8 mouse cellular contexts compared by ENCODE assay signal in the genomic region with DNA sequence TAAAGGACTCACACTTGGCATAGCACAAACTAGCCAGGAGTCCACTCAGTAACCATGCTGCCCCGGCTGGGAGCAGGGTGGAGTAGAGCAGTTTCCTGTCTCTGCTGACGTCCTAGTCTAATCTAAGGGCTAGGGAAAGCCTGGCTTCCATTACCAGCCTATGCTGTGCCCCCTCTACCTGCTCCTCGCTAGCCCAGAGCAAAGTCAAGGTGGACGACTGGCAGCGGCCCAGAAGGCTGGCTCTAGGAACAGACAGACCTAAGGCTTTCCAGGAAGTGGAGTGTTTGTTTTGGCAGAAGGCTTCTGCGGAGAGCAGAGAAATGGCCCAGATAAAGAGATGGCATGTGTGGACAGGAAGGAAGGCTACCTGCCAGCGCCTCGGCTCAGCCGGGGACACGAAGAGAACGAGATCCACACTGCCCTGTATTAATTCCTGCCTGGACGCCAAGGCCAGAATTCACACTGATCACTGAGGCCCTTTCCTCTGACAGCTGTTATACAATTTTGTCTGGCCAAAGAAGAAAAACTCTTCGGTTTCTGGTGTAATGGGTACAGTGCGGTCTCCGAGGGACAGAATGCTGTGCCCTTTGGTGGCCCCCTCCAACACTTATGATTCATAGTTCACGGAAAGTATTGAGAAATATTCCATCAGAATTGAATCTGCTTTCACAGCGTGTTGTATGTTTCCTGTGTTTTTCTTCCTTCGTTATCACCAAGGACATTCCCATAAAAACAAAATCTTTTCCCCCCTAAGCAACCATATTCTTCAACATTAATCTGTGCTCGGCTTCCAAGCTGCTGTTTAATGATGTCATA.
DNase-seq lines count a peak whose midpoint lies in the region; ATAC-seq and TF ChIP-seq lines count a peak whose summit lies in the region.

No protein-coding gene starts in this region.

- no peak for TF ChIP-seq CTCF in midbrain, postnatal 0 days (IDR thresholded peaks at IDR 0.05)
- no peak for TF ChIP-seq CTCF in heart, postnatal 0 days (IDR thresholded peaks at IDR 0.05; ENCODE audit: low read depth)
- TF ChIP-seq CTCF in small intestine, adult 2 months (IDR thresholded peaks at IDR 0.05; ENCODE audit: extremely low read depth, insufficient read length, insufficient replicate concordance, low read depth, low read length), result no peak

- DNase-seq in midbrain, postnatal 0 days (ENCODE audit: low spot score), result no peak
- DNase-seq in heart, postnatal 0 days (ENCODE audit: low spot score), result peak; percentile 67
- DNase-seq in limb, embryonic 14.5 days (ENCODE audit: low spot score), result no peak
- no peak for DNase-seq in right cerebral cortex, postnatal 36 days (ENCODE audit: low spot score in 2 of 2)
- no peak for DNase-seq in right cerebral cortex, postnatal 25 days

- no peaks in the 10 kb centered on the region for H3K36me3 ChIP-seq in midbrain, embryonic 15.5 days (replicated peaks)
- H3K36me3 ChIP-seq in midbrain, postnatal 0 days (ENCODE audit: insufficient read depth, low read length), result no peaks in the 10 kb centered on the region
- 0 out of 2 replicates have a peak, but pooled peaks cover 4% of the 10 kb centered on the region for H3K36me3 ChIP-seq in embryonic facial prominence, embryonic 12.5 days
- peaks cover 4% of the 10 kb centered on the region for H3K36me3 ChIP-seq in heart, postnatal 0 days (replicated peaks; ENCODE audit: control insufficient read depth, insufficient read depth, low read length)
- H3K36me3 ChIP-seq in limb, embryonic 14.5 days (ENCODE audit: control insufficient read depth, insufficient read depth, low read length), result peaks cover 12% of the 10 kb centered on the region; the same call in 1 of the 2 replicates
- H3K36me3 ChIP-seq in small intestine, adult 2 months (ENCODE audit: control insufficient read depth, insufficient read depth, low read length), result no peaks in the 10 kb centered on the region

- 81% methylated on average over 19 of the region's 19 CpGs for WGBS in midbrain, embryonic 15.5 days
- 70% methylated on average over 19 of the region's 19 CpGs for WGBS in midbrain, postnatal 0 days
- WGBS in embryonic facial prominence, embryonic 12.5 days, result 50% methylated on average over 19 of the region's 19 CpGs
- 23% methylated on average over 19 of the region's 19 CpGs for WGBS in heart, postnatal 0 days
- WGBS in limb, embryonic 14.5 days, result 58% methylated on average over 19 of the region's 19 CpGs
- 11% methylated on average over 19 of the region's 19 CpGs for WGBS in small intestine, adult 2 months

- H3K9me3 ChIP-seq in midbrain, embryonic 15.5 days, result no peaks in the 10 kb centered on the region
- no peaks in the 10 kb centered on the region for H3K9me3 ChIP-seq in midbrain, postnatal 0 days (ENCODE audit: low read length)
- no peaks in the 10 kb centered on the region for H3K9me3 ChIP-seq in embryonic facial prominence, embryonic 12.5 days
- H3K9me3 ChIP-seq in heart, postnatal 0 days (replicated peaks; ENCODE audit: control insufficient read depth, low read length), result no peaks in the 10 kb centered on the region
- no peaks in the 10 kb centered on the region for H3K9me3 ChIP-seq in limb, embryonic 14.5 days (ENCODE audit: control insufficient read depth, low read length)

- no peaks in the 10 kb centered on the region for H3K27me3 ChIP-seq in midbrain, embryonic 15.5 days (replicated peaks)
- no peaks in the 10 kb centered on the region for H3K27me3 ChIP-seq in midbrain, postnatal 0 days (ENCODE audit: insufficient read depth, low read length)
- no peaks in the 10 kb centered on the region for H3K27me3 ChIP-seq in embryonic facial prominence, embryonic 12.5 days
- H3K27me3 ChIP-seq in heart, postnatal 0 days (ENCODE audit: control insufficient read depth, insufficient read depth, low read length), result no peaks in the 10 kb centered on the region
- no peaks in the 10 kb centered on the region for H3K27me3 ChIP-seq in limb, embryonic 14.5 days (ENCODE audit: control insufficient read depth, insufficient read depth, low read length)
- no peaks in the 10 kb centered on the region for H3K27me3 ChIP-seq in small intestine, adult 2 months (ENCODE audit: control insufficient read depth, insufficient read depth, low read length)

- no peak for TF ChIP-seq EP300 in heart, postnatal 0 days (IDR thresholded peaks at IDR 0.05; ENCODE audit: low read depth)

- no peak overlapping the region for H3K4me2 ChIP-seq in midbrain, embryonic 15.5 days
- no peak overlapping the region for H3K4me2 ChIP-seq in midbrain, postnatal 0 days (ENCODE audit: low read depth, low read length, poor library complexity, severe bottlenecking)
- H3K4me2 ChIP-seq in embryonic facial prominence, embryonic 12.5 days (replicated peaks), result no peak overlapping the region
- H3K4me2 ChIP-seq in heart, postnatal 0 days (ENCODE audit: low read depth, low read length), result 0 out of 2 replicates have a peak overlapping the region, but pooled peaks have one; percentile 10
- no peak overlapping the region for H3K4me2 ChIP-seq in limb, embryonic 14.5 days (replicated peaks; ENCODE audit: low read depth, low read length, severe bottlenecking)

- no peak for TF ChIP-seq POLR2A in limb, embryonic 14.5 days (IDR thresholded peaks at IDR 0.05; ENCODE audit: borderline replicate concordance, extremely low read depth, insufficient read depth, insufficient read length)
- no peak; the same call in 1 of the 2 replicates for TF ChIP-seq POLR2A in small intestine, adult 2 months (IDR thresholded peaks at IDR 0.05; ENCODE audit: low read depth, low read length)

- H3K4me3 ChIP-seq in midbrain, embryonic 15.5 days, result no peak overlapping the region
- no peak overlapping the region for H3K4me3 ChIP-seq in midbrain, postnatal 0 days (ENCODE audit: low read depth, low read length)
- no peak overlapping the region for H3K4me3 ChIP-seq in embryonic facial prominence, embryonic 12.5 days
- H3K4me3 ChIP-seq in heart, postnatal 0 days (ENCODE audit: low read depth, low read length), result no peak overlapping the region
- H3K4me3 ChIP-seq in limb, embryonic 14.5 days (replicated peaks; ENCODE audit: low read length), result no peak overlapping the region
- H3K4me3 ChIP-seq in small intestine, adult 2 months (ENCODE audit: low read depth, low read length), result no peak overlapping the region; the same call in 1 of the 2 replicates

- peaks cover 12% of the 10 kb centered on the region for H3K4me1 ChIP-seq in midbrain, embryonic 15.5 days
- H3K4me1 ChIP-seq in midbrain, postnatal 0 days (ENCODE audit: insufficient read depth, low read length), result peaks cover 7% of the 10 kb centered on the region; the same call in 1 of the 2 replicates
- H3K4me1 ChIP-seq in embryonic facial prominence, embryonic 12.5 days, result peaks cover 19% of the 10 kb centered on the region
- H3K4me1 ChIP-seq in heart, postnatal 0 days (ENCODE audit: control insufficient read depth, insufficient read depth), result peaks cover 36% of the 10 kb centered on the region
- peaks cover 24% of the 10 kb centered on the region for H3K4me1 ChIP-seq in limb, embryonic 14.5 days (ENCODE audit: control insufficient read depth, insufficient read depth, low read length)
- H3K4me1 ChIP-seq in small intestine, adult 2 months (ENCODE audit: control insufficient read depth, insufficient read depth, insufficient read length, low read length), result peaks cover 18% of the 10 kb centered on the region

- no peak overlapping the region for H3K9ac ChIP-seq in midbrain, embryonic 15.5 days
- H3K9ac ChIP-seq in midbrain, postnatal 0 days (replicated peaks; ENCODE audit: low read length, poor library complexity, severe bottlenecking), result no peak overlapping the region
- H3K9ac ChIP-seq in embryonic facial prominence, embryonic 12.5 days, result no peak overlapping the region
- no peak overlapping the region for H3K9ac ChIP-seq in heart, postnatal 0 days (replicated peaks; ENCODE audit: low read depth, low read length)
- H3K9ac ChIP-seq in limb, embryonic 14.5 days (ENCODE audit: low read depth, low read length, severe bottlenecking), result no peak overlapping the region

- peak; percentile 34; the same call in 1 of the 2 replicates for ATAC-seq in midbrain, embryonic 15.5 days (replicated peaks)
- no peak for ATAC-seq in midbrain, postnatal 0 days (ENCODE audit: low FRiP score)
- no peak for ATAC-seq in embryonic facial prominence, embryonic 12.5 days (ENCODE audit: insufficient number of reproducible peaks, insufficient read depth, low FRiP score, low TSS enrichment)
- peak; percentile 72 for ATAC-seq in heart, postnatal 0 days (ENCODE audit: insufficient read depth, low read depth)
- ATAC-seq in limb, embryonic 14.5 days (ENCODE audit: low FRiP score, low read depth), result peak; percentile 16; the same call in 1 of the 2 replicates

- no peak overlapping the region for H3K27ac ChIP-seq in midbrain, embryonic 15.5 days
- H3K27ac ChIP-seq in midbrain, postnatal 0 days (ENCODE audit: low read depth, low read length), result no peak overlapping the region
- H3K27ac ChIP-seq in embryonic facial prominence, embryonic 12.5 days, result peak overlapping the region; percentile 54; the same call in 1 of the 2 replicates
- H3K27ac ChIP-seq in heart, postnatal 0 days (ENCODE audit: low read depth), result peak overlapping the region; percentile 57
- H3K27ac ChIP-seq in limb, embryonic 14.5 days (replicated peaks; ENCODE audit: low read depth, low read length), result 0 out of 2 replicates have a peak overlapping the region, but pooled peaks have one; percentile 46
- peak overlapping the region; percentile 36 for H3K27ac ChIP-seq in small intestine, adult 2 months (ENCODE audit: insufficient read depth, low read depth, low read length)

Comparison
In these comparisons a context has a peak if more than half of its experiments do, and no peak if none do; other contexts are left out.
1. ATAC-seq: peak in midbrain, embryonic 15.5 days (single experiment), heart, postnatal 0 days (single experiment) and limb, embryonic 14.5 days (single experiment); none in midbrain, postnatal 0 days (single experiment) and embryonic facial prominence, embryonic 12.5 days (single experiment).
2. H3K27ac ChIP-seq: peak in embryonic facial prominence, embryonic 12.5 days (single experiment), heart, postnatal 0 days (single experiment), limb, embryonic 14.5 days (single experiment) and small intestine, adult 2 months (single experiment); none in midbrain, embryonic 15.5 days (single experiment) and midbrain, postnatal 0 days (single experiment).